Mouse (Mus musculus): ENCODE data around the gene Pdzrn4.
"Not testable (repeated sequence)": the region's sequence is repeated elsewhere in the genome, so short reads cannot be mapped to it uniquely, and the experiment has no call there.

The Pdzrn4 gene

GRCm38 (mm10) chr15:92396770-92397608, at the start of gene Pdzrn4:
Gene Pdzrn4, plus strand, starts transcription at chr15:92396881.
- DNase-seq, result peak in 1 of 2 experiments; percentile 5

- DNase-seq, result no peak
These were observed 49.3 kb upstream of the Pdzrn4 start for GRCm38 (mm10) chr15:92347426-92347825.

DNA sequence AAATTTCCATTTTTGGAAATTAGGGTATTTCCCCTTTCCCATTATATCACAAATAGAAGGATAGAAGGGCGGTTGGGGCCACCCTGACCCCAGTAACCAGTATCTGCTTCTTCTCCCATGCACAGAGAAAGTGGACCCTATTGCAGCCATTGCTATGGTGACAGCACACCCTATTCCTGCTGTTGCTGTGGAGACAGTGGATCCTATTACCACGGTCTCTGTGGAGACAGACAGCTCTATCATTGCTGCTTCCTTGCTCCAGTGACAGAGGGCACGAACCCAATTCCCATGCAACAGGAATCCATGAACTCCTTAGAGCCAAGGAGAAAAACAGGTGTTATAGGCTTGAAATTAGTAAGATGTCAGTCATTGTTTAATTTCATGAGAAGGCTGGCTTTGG, 48.8 kb upstream of the Pdzrn4 start:
- no peak for DNase-seq

GRCm38 (mm10) chr15:92348453-92348852, 48.2 kb upstream of the Pdzrn4 start:
- not testable (repeated sequence) for DNase-seq

DNA sequence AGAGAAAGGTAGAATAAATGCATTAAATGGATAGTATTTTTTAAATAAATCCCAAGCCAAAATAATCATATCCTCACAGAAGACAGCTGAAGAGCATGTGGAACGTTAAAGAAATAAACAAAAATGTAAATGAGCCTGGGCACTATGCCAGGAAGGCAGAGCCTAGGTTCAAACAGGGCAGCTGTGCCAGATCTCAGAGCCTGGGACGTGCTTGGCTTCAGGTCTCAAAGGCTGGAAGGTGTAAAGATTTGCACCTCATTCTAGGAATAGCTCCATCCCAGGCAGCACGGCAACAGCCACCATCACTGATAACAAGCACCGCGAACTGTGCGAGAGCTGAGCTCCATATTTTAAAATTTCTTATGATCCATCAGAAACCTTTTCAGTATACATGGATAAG, 32.5 kb upstream of the Pdzrn4 start:
- DNase-seq, result no peak

- DNase-seq, result no peak
These were observed 32.1 kb upstream of the Pdzrn4 start for GRCm38 (mm10) chr15:92364592-92364991.

DNA sequence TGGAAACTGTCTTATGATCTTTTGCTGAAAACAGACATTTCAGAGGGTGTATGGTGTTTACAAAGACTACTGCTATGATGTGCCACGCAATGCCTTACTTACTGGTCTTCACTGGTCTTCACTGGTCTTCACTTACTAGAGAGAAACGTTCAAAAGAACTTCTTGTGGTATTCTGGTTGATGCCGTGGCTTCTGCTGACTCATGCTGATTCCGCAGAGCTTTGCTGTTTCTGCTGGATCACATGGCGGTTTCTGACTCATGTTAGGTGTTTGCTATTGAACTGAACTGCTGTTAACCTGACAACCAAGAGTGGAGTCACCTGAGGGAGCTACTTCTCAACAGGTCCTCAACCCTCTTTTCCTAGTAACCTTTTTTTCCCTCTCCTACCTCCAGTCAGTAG, 1.9 kb upstream of the Pdzrn4 start:
- no peak for DNase-seq

- DNase-seq, result no peak
These were observed 2.1 kb downstream of the Pdzrn4 start for GRCm38 (mm10) chr15:92398747-92399146.

- DNase-seq, result no peak
These were observed 2.6 kb downstream of the Pdzrn4 start for GRCm38 (mm10) chr15:92399278-92399677.

- DNase-seq, result no peak
These were observed 4.9 kb downstream of the Pdzrn4 start for GRCm38 (mm10) chr15:92401554-92401953.

GRCm38 (mm10) chr15:92415323-92415722, 18.6 kb downstream of the Pdzrn4 start:
- DNase-seq, result no peak

GRCm38 (mm10) chr15:92416141-92416540, 19.5 kb downstream of the Pdzrn4 start:
- no peak for DNase-seq

DNA sequence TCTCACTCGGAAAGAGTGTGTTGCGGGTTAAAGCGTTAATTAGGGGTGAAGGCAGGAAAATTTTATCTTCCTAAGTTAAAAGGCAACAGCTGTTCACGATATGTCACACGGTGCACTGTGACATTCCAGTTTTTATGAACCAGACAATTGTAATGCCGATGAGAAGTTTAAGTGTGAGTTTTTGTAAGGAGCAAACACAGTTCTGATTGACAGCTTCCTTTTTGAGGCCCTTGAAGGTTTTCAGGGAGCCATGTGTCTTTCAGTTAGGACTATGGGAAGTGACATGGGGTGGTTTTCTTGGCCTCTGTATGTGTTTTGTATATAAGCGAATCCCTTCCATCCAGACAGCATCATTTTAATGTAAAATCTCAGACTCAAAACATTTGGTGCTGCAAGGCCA, 20.0 kb downstream of the Pdzrn4 start:
- DNase-seq, result no peak

GRCm38 (mm10) chr15:92417120-92417519, 20.4 kb downstream of the Pdzrn4 start:
- DNase-seq, result no peak

DNA sequence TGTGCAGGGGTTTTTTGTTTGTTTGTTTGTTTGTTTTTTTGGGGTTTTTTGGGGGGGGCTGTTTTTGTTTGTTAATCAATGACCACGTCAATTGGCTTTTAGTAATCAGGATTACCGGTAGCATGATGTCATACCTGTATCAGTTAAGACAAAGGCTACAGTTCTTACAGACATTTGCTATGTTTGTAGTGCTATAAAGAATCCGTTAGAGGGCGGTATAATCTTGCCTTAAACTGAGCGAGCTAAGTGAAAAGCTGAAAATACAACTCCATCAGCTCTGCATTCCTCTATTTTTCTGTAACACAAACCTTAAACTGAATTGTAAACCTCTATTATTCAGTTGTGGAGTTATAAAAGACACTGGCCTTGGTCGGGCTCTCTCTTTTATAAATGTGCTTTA, 37.9 kb downstream of the Pdzrn4 start:
- no peak for DNase-seq

DNA sequence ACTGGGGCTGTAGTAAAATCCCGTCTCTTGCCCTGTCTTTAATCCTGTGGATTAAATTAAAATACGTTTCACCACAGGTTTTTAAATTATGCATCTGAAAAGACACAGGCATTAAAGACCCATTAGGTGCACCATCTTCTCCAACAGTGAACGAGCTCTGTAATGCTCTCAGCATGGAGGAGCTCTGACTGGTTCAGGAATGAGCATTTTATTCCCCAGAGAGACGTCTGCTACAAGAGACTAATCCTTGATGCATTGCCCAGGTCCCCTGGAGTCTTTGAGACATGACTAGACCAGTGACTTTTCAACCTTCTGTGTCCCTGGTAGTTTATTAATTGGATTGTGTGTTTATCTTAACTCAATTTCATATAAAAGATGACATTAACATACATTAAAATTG, 38.6 kb downstream of the Pdzrn4 start:
- no peak for DNase-seq

DNA sequence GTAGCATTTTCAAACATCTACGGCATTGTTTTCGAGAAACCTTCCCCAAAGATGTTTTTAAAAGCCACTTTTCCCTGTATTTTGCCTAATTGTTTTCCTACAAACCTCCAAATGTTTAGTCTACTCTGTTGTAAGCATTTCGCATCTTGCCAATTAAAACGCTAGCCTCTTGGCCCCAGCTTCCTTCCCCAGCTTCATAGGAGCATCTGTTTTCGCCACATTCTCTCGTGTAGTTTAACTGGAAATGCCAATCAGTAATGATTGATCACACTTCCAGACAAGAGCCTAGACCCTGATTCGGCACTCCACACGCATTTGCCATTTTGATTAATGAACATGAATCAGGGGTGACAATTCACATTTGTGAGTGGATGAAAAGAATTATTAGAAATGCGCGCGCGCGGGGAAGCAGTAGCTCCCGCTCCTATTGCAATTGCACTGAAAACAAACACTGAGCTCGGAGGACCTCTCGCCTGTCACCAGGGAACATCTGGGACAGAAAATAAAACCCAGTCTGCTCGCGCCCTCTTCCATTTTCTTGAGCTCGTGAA, 45.0 kb downstream of the Pdzrn4 start:
- no peak for DNase-seq

DNA sequence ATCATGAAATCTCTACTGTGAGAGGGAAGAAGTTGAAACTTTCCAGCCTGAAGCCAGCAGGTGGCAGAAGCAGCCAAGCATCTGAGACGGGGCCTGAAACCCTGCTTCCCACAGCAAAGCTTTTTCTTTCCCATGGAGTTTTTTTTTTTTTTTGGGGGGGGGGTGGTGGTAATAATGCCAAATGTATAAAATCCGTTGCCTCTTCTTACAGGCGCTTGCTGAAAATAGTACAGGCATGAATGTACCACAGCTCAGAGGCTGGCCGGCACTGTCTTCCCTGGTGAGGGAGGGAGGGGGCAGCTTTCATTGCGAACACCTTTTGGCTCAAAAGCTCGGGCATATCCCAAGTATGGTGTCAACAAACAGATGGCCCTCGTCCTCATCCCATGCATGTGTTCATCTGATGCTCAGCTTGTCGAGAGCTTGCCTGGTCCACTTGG, 51.0 kb downstream of the Pdzrn4 start:
- DNase-seq, result peak; percentile 6 to 10

DNA sequence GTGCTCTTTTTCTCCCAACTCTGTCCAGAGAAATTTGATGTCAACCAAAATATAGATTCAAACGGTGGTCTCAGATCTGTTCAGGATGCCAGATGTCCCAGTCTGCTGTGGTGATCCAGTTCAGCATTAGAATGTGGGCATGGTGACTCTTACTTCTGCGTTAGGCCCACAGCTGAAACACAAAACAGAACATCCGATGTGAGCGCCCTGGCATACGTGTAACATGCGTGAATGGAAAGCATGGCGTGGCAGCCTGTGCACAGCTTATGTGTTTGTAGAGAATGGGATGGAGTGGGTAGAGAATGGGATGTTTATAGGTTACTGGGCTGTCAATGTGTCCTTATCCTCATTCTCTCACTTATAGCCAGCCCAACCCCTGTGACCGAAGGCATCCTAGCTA, 52.4 kb downstream of the Pdzrn4 start:
- no peak for DNase-seq

DNA sequence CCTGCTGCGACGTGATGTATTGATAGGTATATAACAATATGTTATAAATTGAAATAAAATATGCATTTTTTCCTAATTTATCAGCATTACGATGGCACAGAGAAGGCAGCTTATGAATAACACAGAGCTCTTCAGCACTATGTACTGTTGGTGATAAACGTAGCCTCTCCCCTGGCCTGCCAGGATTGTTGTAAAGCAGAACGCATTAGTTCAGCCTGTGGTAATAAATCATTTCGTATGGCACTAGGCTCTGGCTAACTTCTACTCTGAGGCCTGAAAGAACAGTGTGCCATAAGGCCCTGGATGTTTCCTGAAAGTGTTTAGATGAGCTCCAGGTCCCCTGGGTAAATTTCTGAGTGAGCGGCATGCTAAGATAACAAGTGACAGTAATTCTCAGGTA, 55.9 kb downstream of the Pdzrn4 start:
- no peak for DNase-seq

DNA sequence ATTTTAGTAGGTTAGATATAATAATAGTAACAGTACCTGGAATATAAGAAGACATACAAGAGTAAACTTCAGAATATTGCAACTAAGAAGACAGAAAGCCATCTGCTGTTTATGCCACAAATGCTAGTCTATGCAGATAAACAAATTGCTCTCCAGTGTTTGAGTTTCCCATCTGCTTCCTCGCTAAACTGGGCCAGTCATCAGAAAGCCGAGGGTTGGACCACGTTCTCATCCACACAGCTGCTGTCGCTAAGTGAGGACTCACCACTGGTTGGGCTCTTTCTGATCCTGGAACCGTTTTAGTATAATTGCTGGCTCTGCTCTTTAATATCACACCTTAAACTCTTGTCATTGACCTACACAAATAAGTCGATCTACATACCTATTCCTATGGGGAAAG, 85.5 kb downstream of the Pdzrn4 start:
- no peak for DNase-seq

GRCm38 (mm10) chr15:92491376-92491775, 94.7 kb downstream of the Pdzrn4 start:
- no peak for DNase-seq

- no peak for DNase-seq
These were observed 98.9 kb downstream of the Pdzrn4 start for GRCm38 (mm10) chr15:92495465-92496174.

- DNase-seq, result no peak
These were observed 103.7 kb downstream of the Pdzrn4 start for GRCm38 (mm10) chr15:92500276-92500838.

Measured in cerebellum, adult 18-20 months (tissue).